Mouse (Mus musculus) MEL (cell line): ENCODE measurements around the gene Gabrg1. TPM values are rescaled to one million over a fixed set of nuclear protein-coding genes. Genes with fewer than 3 reads are reported as not detected.

Experiments
- DNase-seq: peaks from one replicate; pipeline ENCODE4 v3.0.0; 2011; ENCODE audit warnings: low read depth, low spot score
- H3K27ac ChIP-seq: 2 replicates; pipeline ENCODE4 v1.5.1; 2012; ENCODE audit warnings: low read depth, mild to moderate bottlenecking, control low read depth, low read length, moderate library complexity; ENCODE audit not compliant: control insufficient read depth
- H3K27me3 ChIP-seq, 2 experiments: fragments of 150-350 bp in 1 of 2; sonication (generic) in 1 of 2; 2 replicates each; pipeline ENCODE4 v1.6.1; 2012; ENCODE audit warnings: low read length in 2 of 2, mild to moderate bottlenecking in 2 of 2, improper control_type of control experiment in 1 of 2, moderate library complexity in 1 of 2; ENCODE audit not compliant: insufficient read depth in 2 of 2, control insufficient read depth in 1 of 2
- H3K36me3 ChIP-seq, 2 experiments: 2 replicates each; pipeline ENCODE4 v1.6.1; 2012 to 2014; ENCODE audit warnings: low read length in 2 of 2, improper control_type of control experiment in 1 of 2, inconsistent platforms in 1 of 2, mild to moderate bottlenecking in 1 of 2; ENCODE audit not compliant: insufficient read depth in 2 of 2, control insufficient read depth in 1 of 2
- H3K4me1 ChIP-seq, 2 experiments: fragments of 150-350 bp in 1 of 2; sonication (generic) in 1 of 2; 2 replicates each; pipeline ENCODE4 v1.6.1; 2012; ENCODE audit warnings: low read length in 2 of 2, improper control_type of control experiment in 1 of 2, mild to moderate bottlenecking in 1 of 2; ENCODE audit not compliant: insufficient read depth in 2 of 2, control insufficient read depth in 1 of 2
- H3K4me3 ChIP-seq, 2 experiments: fragments of 150-350 bp in 1 of 2; sonication (generic) in 1 of 2; 2 replicates each; pipeline ENCODE4 v1.5.1; 2012; ENCODE audit warnings: low read depth in 2 of 2, low read length in 2 of 2, mild to moderate bottlenecking in 2 of 2, moderate library complexity in 2 of 2, control low read depth in 1 of 2, improper control_type of control experiment in 1 of 2; ENCODE audit not compliant: control insufficient read depth in 1 of 2, insufficient read depth in 1 of 2
- H3K79me2 ChIP-seq: 2 replicates; pipeline ENCODE4 v1.6.1; 2012; ENCODE audit warnings: mild to moderate bottlenecking, low read length, moderate library complexity; ENCODE audit not compliant: control insufficient read depth, poor library complexity, insufficient read depth
- H3K9ac ChIP-seq: 2 replicates; pipeline ENCODE4 v1.6.1; 2012; ENCODE audit warnings: low read depth, mild to moderate bottlenecking, control low read depth, low read length, moderate library complexity; ENCODE audit not compliant: control insufficient read depth, poor library complexity, severe bottlenecking
- H3K9me3 ChIP-seq: fragments of 150-350 bp; sonication (generic); replicated peaks from 2 replicates; pipeline ENCODE4 v1.6.1; 2012; ENCODE audit warnings: mild to moderate bottlenecking, low read length, improper control_type of control experiment, moderate library complexity; ENCODE audit not compliant: insufficient read depth
- BHLHE40 ChIP-seq: IDR thresholded peaks from 2 replicates; pipeline ENCODE4 v1.6.1; 2012; ENCODE audit warnings: low read depth, mild to moderate bottlenecking, inconsistent platforms, low read length, improper control_type of control experiment, borderline replicate concordance
- CHD2 ChIP-seq: IDR thresholded peaks from 2 replicates; pipeline ENCODE4 v1.6.1; 2011; ENCODE audit warnings: low read length, improper control_type of control experiment
- ETS1 ChIP-seq: IDR thresholded peaks from 2 replicates; pipeline ENCODE4 v1.6.1; 2012; ENCODE audit warnings: low read depth, mild to moderate bottlenecking, inconsistent platforms, low read length, improper control_type of control experiment, moderate library complexity
- GABPA ChIP-seq: IDR thresholded peaks from 2 replicates; pipeline ENCODE4 v1.6.1; 2012; ENCODE audit warnings: low read depth, mild to moderate bottlenecking, inconsistent platforms, low read length, improper control_type of control experiment, moderate library complexity
- GATA1 ChIP-seq: IDR thresholded peaks from 2 replicates; pipeline ENCODE4 v1.6.1; 2011; ENCODE audit warnings: low read depth, low read length, improper control_type of control experiment
- JUND ChIP-seq: IDR thresholded peaks from 2 replicates; pipeline ENCODE4 v1.6.1; 2011; ENCODE audit warnings: low read depth, mild to moderate bottlenecking, improper control_type of control experiment, low read length
- MAZ ChIP-seq: IDR thresholded peaks from 2 replicates; pipeline ENCODE4 v1.6.1; 2012; ENCODE audit warnings: low read depth, mild to moderate bottlenecking, inconsistent platforms, low read length, improper control_type of control experiment
- MEF2A ChIP-seq: IDR thresholded peaks from 2 replicates; pipeline ENCODE4 v1.6.1; 2014; ENCODE audit warnings: low read depth, mild to moderate bottlenecking, inconsistent platforms, low read length, improper control_type of control experiment; ENCODE audit not compliant: poor library complexity, insufficient replicate concordance, severe bottlenecking; ENCODE audit errors: extremely low read depth
- MXI1 ChIP-seq: IDR thresholded peaks from 2 replicates; pipeline ENCODE4 v1.6.1; 2011; ENCODE audit warnings: mild to moderate bottlenecking, low read depth, low read length, improper control_type of control experiment
- MYB ChIP-seq: IDR thresholded peaks from 2 replicates; pipeline ENCODE4 v1.6.1; 2011; ENCODE audit warnings: mild to moderate bottlenecking, low read depth, low read length, improper control_type of control experiment
- MYC ChIP-seq: IDR thresholded peaks from 2 replicates; pipeline ENCODE4 v1.6.1; 2011; ENCODE audit warnings: low read depth, mild to moderate bottlenecking, low read length, improper control_type of control experiment, moderate library complexity
- NELFE ChIP-seq: IDR thresholded peaks from 2 replicates; pipeline ENCODE4 v1.6.1; 2011; ENCODE audit warnings: low read depth, low read length, improper control_type of control experiment
- NRF1 ChIP-seq: IDR thresholded peaks from 2 replicates; pipeline ENCODE4 v1.6.1; 2014; ENCODE audit warnings: low read depth, mild to moderate bottlenecking, inconsistent platforms, low read length, improper control_type of control experiment, moderate library complexity; ENCODE audit not compliant: poor library complexity, insufficient read depth, severe bottlenecking
- RCOR1 ChIP-seq: IDR thresholded peaks from 2 replicates; pipeline ENCODE4 v1.6.1; 2012; ENCODE audit warnings: low read depth, mild to moderate bottlenecking, inconsistent platforms, low read length, improper control_type of control experiment
- SMC3 ChIP-seq: IDR thresholded peaks from 2 replicates; pipeline ENCODE4 v1.6.1; 2011; ENCODE audit warnings: low read depth, low read length, improper control_type of control experiment
- TCF12 ChIP-seq: IDR thresholded peaks from 2 replicates; pipeline ENCODE4 v1.6.1; 2014; ENCODE audit warnings: low read depth, mild to moderate bottlenecking, inconsistent platforms, low read length, improper control_type of control experiment, moderate library complexity
- UBTF ChIP-seq: IDR thresholded peaks from 2 replicates; pipeline ENCODE4 v1.6.1; 2012; ENCODE audit warnings: low read depth, mild to moderate bottlenecking, inconsistent platforms, low read length, improper control_type of control experiment, moderate library complexity, borderline replicate concordance; ENCODE audit not compliant: insufficient read depth
- ZC3H11A ChIP-seq: IDR thresholded peaks from 2 replicates; pipeline ENCODE4 v1.6.1; 2012; ENCODE audit warnings: low read depth, mild to moderate bottlenecking, inconsistent platforms, low read length, improper control_type of control experiment
- ZKSCAN1 ChIP-seq: IDR thresholded peaks from 2 replicates; pipeline ENCODE4 v1.6.1; 2012; ENCODE audit warnings: low read depth, mild to moderate bottlenecking, inconsistent platforms, low read length, improper control_type of control experiment, moderate library complexity
- ZMIZ1 ChIP-seq: IDR thresholded peaks from 2 replicates; pipeline ENCODE4 v1.6.1; 2012; ENCODE audit warnings: low read depth, mild to moderate bottlenecking, inconsistent platforms, low read length, improper control_type of control experiment, moderate library complexity
- polyA plus RNA-seq, 2 experiments: library from polyadenylated mRNA; stranded (reverse) in 1 of 2; unstranded in 1 of 2; fragments of >175 nt in 1 of 2; fragments of >200 nt in 1 of 2; gene quantifications; 2 replicates each; pipeline versions ENCODE4 v1.2.1 to v1.2.4; 2012; ENCODE audit warnings: low replicate concordance in 2 of 2, low read depth in 1 of 2; ENCODE audit not compliant: insufficient read length in 2 of 2, insufficient read depth in 1 of 2, missing spikeins in 1 of 2
- total RNA-seq: library from RNA; depleted of rRNA; stranded (reverse); fragments of 300-350 nt; gene quantifications from 2 replicates; pipeline ENCODE4 v1.2.3, GENCODE M21; 2012

Gene Gabrg1
- total and polyA plus RNA-seq, 3 experiments: not detected

DNA sequence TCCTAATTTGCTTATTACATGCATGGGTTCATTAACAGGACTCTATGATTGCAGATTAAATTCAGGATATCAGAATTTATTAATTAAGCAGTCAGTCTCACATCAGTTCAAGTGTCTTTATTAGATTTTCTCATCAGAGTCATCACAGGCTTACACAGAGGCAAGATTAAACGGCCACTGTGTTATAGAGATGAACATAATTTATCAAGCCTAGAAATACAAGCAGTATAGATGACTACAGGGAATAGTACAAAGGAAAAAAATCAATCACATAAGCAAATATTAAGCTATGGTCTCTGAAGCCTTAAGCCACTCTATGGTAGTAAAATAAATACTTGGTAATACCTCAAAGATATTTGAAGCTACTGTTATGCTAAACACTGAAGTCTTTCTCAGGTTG, 27.7 kb upstream of the Gabrg1 start:
- no peak for DNase-seq
- Histone ChIP-seq H3K9me3 (no peaks in the 10 kb centered on the region), H3K4me3 (no peak overlapping the region), H3K27ac (no peak overlapping the region), H3K36me3 (no peaks in the 10 kb centered on the region), H3K79me2 (no peaks in the 10 kb centered on the region), H3K9ac (no peak overlapping the region), H3K4me1 (no peaks in the 10 kb centered on the region), H3K27me3 (no peaks in the 10 kb centered on the region)
- TF ChIP-seq TCF12 (no peak), UBTF (no peak), RCOR1 (no peak), JUND (no peak), ZC3H11A (no peak), MXI1 (no peak), CHD2 (no peak), NELFE (no peak), BHLHE40 (no peak), NRF1 (no peak), MYB (no peak), SMC3 (no peak), MYC (no peak)

DNA sequence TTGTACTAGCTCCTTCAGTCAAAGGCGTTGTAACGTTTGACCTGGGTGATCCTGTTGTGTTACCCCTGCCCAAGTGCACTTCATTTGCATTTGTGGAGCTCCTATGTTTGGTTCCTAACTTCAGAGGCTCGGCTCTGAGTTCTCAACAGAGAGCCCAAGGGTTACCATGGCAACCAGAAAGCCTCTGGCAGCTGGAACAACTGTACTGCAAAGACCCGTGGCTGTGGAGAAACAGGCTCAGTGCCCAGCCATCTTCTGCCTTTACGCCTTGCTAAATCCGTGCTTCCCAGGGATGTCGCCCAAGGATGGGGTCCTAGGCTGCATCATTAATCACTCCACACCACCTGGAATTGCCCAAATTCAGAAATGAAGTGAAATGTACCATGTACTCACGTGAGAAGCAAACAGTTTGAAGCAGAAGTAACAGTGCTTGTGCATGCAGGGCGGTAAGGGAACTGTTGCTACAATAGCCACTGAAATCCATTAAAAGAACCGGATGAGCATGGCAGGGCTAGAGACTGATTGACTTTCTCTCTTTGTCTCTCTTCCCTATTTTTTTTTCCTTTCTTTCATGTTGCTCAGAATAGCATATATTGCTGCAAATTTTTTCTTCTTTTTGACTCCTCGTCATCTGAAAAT, 798 bp upstream of the Gabrg1 start:
- no peak overlapping the region for H3K4me3 ChIP-seq
- no peaks in the 10 kb centered on the region for H3K79me2 ChIP-seq
- DNase-seq: no peak
- no peak for TF ChIP-seq ZMIZ1
- no peak for TF ChIP-seq TCF12
- TF ChIP-seq ETS1: no peak
- TF ChIP-seq GATA1: no peak
- TF ChIP-seq GABPA: no peak
- no peak for TF ChIP-seq UBTF
- no peak for TF ChIP-seq MEF2A
- TF ChIP-seq MYB: no peak
- no peak for TF ChIP-seq MXI1
- TF ChIP-seq MAZ: no peak
- no peak for TF ChIP-seq ZKSCAN1
- H3K27me3 ChIP-seq: no peaks in the 10 kb centered on the region
- H3K27ac ChIP-seq: no peak overlapping the region
- no peak overlapping the region for H3K9ac ChIP-seq
- no peaks in the 10 kb centered on the region for H3K9me3 ChIP-seq
- H3K4me1 ChIP-seq: no peaks in the 10 kb centered on the region
- no peaks in the 10 kb centered on the region for H3K36me3 ChIP-seq
